Mouse (Mus musculus): ENCODE data around the gene Cadps2. TPM values are rescaled to one million over a fixed set of nuclear protein-coding genes. Genes with fewer than 3 reads are reported as not detected.

The Cadps2 gene
- polyA plus RNA-seq, 1 experiment from 2014 or later = 7.4 TPM

- Histone ChIP-seq H3K27me3 (ENCODE audit: control insufficient read depth, insufficient read depth, low read depth, low read length) (peaks cover 5% of the 10 kb centered on the region), H3K9me3 (ENCODE audit: control insufficient read depth, low read length) (no peaks in the 10 kb centered on the region), H3K4me3 (ENCODE audit: low read length) (peak overlapping the region; percentile 78), H3K4me2 (ENCODE audit: low read depth, low read length) (peak overlapping the region; percentile 66), H3K9ac (ENCODE audit: low read length) (peak overlapping the region; percentile 81), H3K36me3 (ENCODE audit: control insufficient read depth, insufficient read depth, low read length) (no peaks in the 10 kb centered on the region), H3K27ac (ENCODE audit: low read length) (peak overlapping the region; percentile 78; the same call in 1 of the 2 replicates), H3K4me1 (replicated peaks; ENCODE audit: control insufficient read depth, insufficient read depth, low read length) (peaks cover 9% of the 10 kb centered on the region)
- WGBS = 2% methylated on average over 15 of the region's 15 CpGs
- ATAC-seq (ENCODE audit: low read depth) = peak; percentile 56; the same call in 1 of the 2 replicates
Measured at GRCm38 (mm10) chr6:23840001-23840400, 780 bp upstream of the Cadps2 start.

- peak overlapping the region; percentile 81 for H3K9ac ChIP-seq (ENCODE audit: low read length)
- H3K27ac ChIP-seq (ENCODE audit: low read length) = peak overlapping the region; percentile 78
- peaks cover 9% of the 10 kb centered on the region for H3K4me1 ChIP-seq (replicated peaks; ENCODE audit: control insufficient read depth, insufficient read depth, low read length)
- under 1% methylated on average over 26 of the region's 35 CpGs for WGBS
- no peaks in the 10 kb centered on the region for H3K36me3 ChIP-seq (ENCODE audit: control insufficient read depth, insufficient read depth, low read length)
- ATAC-seq (ENCODE audit: low read depth) = no peak
- no peaks in the 10 kb centered on the region for H3K9me3 ChIP-seq (ENCODE audit: control insufficient read depth, low read length)
- peaks cover 5% of the 10 kb centered on the region for H3K27me3 ChIP-seq (ENCODE audit: control insufficient read depth, insufficient read depth, low read depth, low read length)
- H3K4me2 ChIP-seq (ENCODE audit: low read depth, low read length) = peak overlapping the region; percentile 66
- H3K4me3 ChIP-seq (ENCODE audit: low read length) = peak overlapping the region; percentile 78
Measured at GRCm38 (mm10) chr6:23838401-23839008, 716 bp downstream of the Cadps2 start.

- H3K4me1 ChIP-seq (replicated peaks; ENCODE audit: control insufficient read depth, insufficient read depth, low read length) = peaks cover 9% of the 10 kb centered on the region
- H3K27me3 ChIP-seq (ENCODE audit: control insufficient read depth, insufficient read depth, low read depth, low read length) = peaks cover 5% of the 10 kb centered on the region
- H3K36me3 ChIP-seq (ENCODE audit: control insufficient read depth, insufficient read depth, low read length) = no peaks in the 10 kb centered on the region
- no peaks in the 10 kb centered on the region for H3K9me3 ChIP-seq (ENCODE audit: control insufficient read depth, low read length)
- 88% methylated on average over 7 of the region's 7 CpGs for WGBS
- H3K9ac ChIP-seq (ENCODE audit: low read length) = no peak overlapping the region
- no peak for ATAC-seq (ENCODE audit: low read depth)
- H3K4me3 ChIP-seq (ENCODE audit: low read length) = no peak overlapping the region; the same call in 1 of the 2 replicates
- H3K27ac ChIP-seq (ENCODE audit: low read length) = no peak overlapping the region
- peak overlapping the region; percentile 66 for H3K4me2 ChIP-seq (ENCODE audit: low read depth, low read length)
Measured at GRCm38 (mm10) chr6:23837631-23838030, 1.6 kb downstream of the Cadps2 start.

- Histone ChIP-seq H3K36me3 (ENCODE audit: control insufficient read depth, insufficient read depth, low read length) (no peaks in the 10 kb centered on the region), H3K27me3 (ENCODE audit: control insufficient read depth, insufficient read depth, low read depth, low read length) (peaks cover 5% of the 10 kb centered on the region), H3K4me2 (ENCODE audit: low read depth, low read length) (peak overlapping the region; percentile 43), H3K4me3 (ENCODE audit: low read length) (no peak overlapping the region; the same call in 1 of the 2 replicates), H3K9ac (ENCODE audit: low read length) (no peak overlapping the region), H3K27ac (ENCODE audit: low read length) (no peak overlapping the region), H3K4me1 (replicated peaks; ENCODE audit: control insufficient read depth, insufficient read depth, low read length) (peaks cover 9% of the 10 kb centered on the region), H3K9me3 (ENCODE audit: control insufficient read depth, low read length) (no peaks in the 10 kb centered on the region)
- ATAC-seq (ENCODE audit: low read depth) = no peak
- 65% methylated on average over 5 of the region's 5 CpGs for WGBS
Measured at GRCm38 (mm10) chr6:23837127-23837526, 2.1 kb downstream of the Cadps2 start.

- Histone ChIP-seq H3K4me3 (ENCODE audit: low read length) (no peak overlapping the region), H3K9me3 (ENCODE audit: control insufficient read depth, low read length) (no peaks in the 10 kb centered on the region), H3K4me1 (replicated peaks; ENCODE audit: control insufficient read depth, insufficient read depth, low read length) (peaks cover 9% of the 10 kb centered on the region), H3K36me3 (ENCODE audit: control insufficient read depth, insufficient read depth, low read length) (no peaks in the 10 kb centered on the region), H3K27me3 (ENCODE audit: control insufficient read depth, insufficient read depth, low read depth, low read length) (peaks cover 5% of the 10 kb centered on the region), H3K9ac (ENCODE audit: low read length) (no peak overlapping the region), H3K27ac (ENCODE audit: low read length) (no peak overlapping the region), H3K4me2 (ENCODE audit: low read depth, low read length) (no peak overlapping the region; the same call in 1 of the 2 replicates)
- ATAC-seq (ENCODE audit: low read depth) = no peak
- WGBS = 14% methylated on average over 2 of the region's 2 CpGs
Measured at GRCm38 (mm10) chr6:23836694-23837093, 2.5 kb downstream of the Cadps2 start.

- Histone ChIP-seq H3K9me3 (ENCODE audit: control insufficient read depth, low read length) (no peaks in the 10 kb centered on the region), H3K4me1 (replicated peaks; ENCODE audit: control insufficient read depth, insufficient read depth, low read length) (peaks cover 9% of the 10 kb centered on the region), H3K9ac (ENCODE audit: low read length) (no peak overlapping the region), H3K27ac (ENCODE audit: low read length) (no peak overlapping the region), H3K27me3 (ENCODE audit: control insufficient read depth, insufficient read depth, low read depth, low read length) (peaks cover 5% of the 10 kb centered on the region), H3K4me3 (ENCODE audit: low read length) (no peak overlapping the region), H3K36me3 (ENCODE audit: control insufficient read depth, insufficient read depth, low read length) (no peaks in the 10 kb centered on the region), H3K4me2 (ENCODE audit: low read depth, low read length) (no peak overlapping the region)
- no peak for ATAC-seq (ENCODE audit: low read depth)
- 81% methylated on average over 4 of the region's 4 CpGs for WGBS
Measured at GRCm38 (mm10) chr6:23835552-23835951, 3.7 kb downstream of the Cadps2 start.

GRCm38 (mm10) chr6:23830741-23831140, 8.5 kb downstream of the Cadps2 start:
- no peak overlapping the region for H3K4me2 ChIP-seq (ENCODE audit: low read depth, low read length)
- H3K36me3 ChIP-seq (ENCODE audit: control insufficient read depth, insufficient read depth, low read length) = no peaks in the 10 kb centered on the region
- WGBS = 63% methylated on average over 3 of the region's 3 CpGs
- no peak for ATAC-seq (ENCODE audit: low read depth)
- H3K4me3 ChIP-seq (ENCODE audit: low read length) = no peak overlapping the region
- H3K9ac ChIP-seq (ENCODE audit: low read length) = no peak overlapping the region
- H3K27me3 ChIP-seq (ENCODE audit: control insufficient read depth, insufficient read depth, low read depth, low read length) = no peaks in the 10 kb centered on the region
- no peaks in the 10 kb centered on the region for H3K9me3 ChIP-seq (ENCODE audit: control insufficient read depth, low read length)
- H3K4me1 ChIP-seq (replicated peaks; ENCODE audit: control insufficient read depth, insufficient read depth, low read length) = no peaks in the 10 kb centered on the region
- no peak overlapping the region for H3K27ac ChIP-seq (ENCODE audit: low read length)

- Histone ChIP-seq H3K36me3 (ENCODE audit: control insufficient read depth, insufficient read depth, low read length) (no peaks in the 10 kb centered on the region), H3K4me2 (ENCODE audit: low read depth, low read length) (no peak overlapping the region), H3K9me3 (ENCODE audit: control insufficient read depth, low read length) (no peaks in the 10 kb centered on the region), H3K9ac (ENCODE audit: low read length) (no peak overlapping the region), H3K4me3 (ENCODE audit: low read length) (no peak overlapping the region), H3K4me1 (replicated peaks; ENCODE audit: control insufficient read depth, insufficient read depth, low read length) (no peaks in the 10 kb centered on the region), H3K27me3 (ENCODE audit: control insufficient read depth, insufficient read depth, low read depth, low read length) (no peaks in the 10 kb centered on the region), H3K27ac (ENCODE audit: low read length) (no peak overlapping the region)
- 92% methylated on average over 2 of the region's 2 CpGs for WGBS
- ATAC-seq (ENCODE audit: low read depth) = no peak
Measured at GRCm38 (mm10) chr6:23829338-23829737, 9.9 kb downstream of the Cadps2 start.

GRCm38 (mm10) chr6:23821819-23822218, 17.4 kb downstream of the Cadps2 start:
- no peak for ATAC-seq (ENCODE audit: low read depth)
- 79% methylated on average over 5 of the region's 5 CpGs for WGBS
- Histone ChIP-seq H3K27me3 (ENCODE audit: control insufficient read depth, insufficient read depth, low read depth, low read length) (no peaks in the 10 kb centered on the region), H3K27ac (ENCODE audit: low read length) (no peak overlapping the region), H3K9ac (ENCODE audit: low read length) (no peak overlapping the region), H3K36me3 (ENCODE audit: control insufficient read depth, insufficient read depth, low read length) (no peaks in the 10 kb centered on the region), H3K4me1 (replicated peaks; ENCODE audit: control insufficient read depth, insufficient read depth, low read length) (no peaks in the 10 kb centered on the region), H3K4me3 (ENCODE audit: low read length) (no peak overlapping the region), H3K9me3 (ENCODE audit: control insufficient read depth, low read length) (no peaks in the 10 kb centered on the region), H3K4me2 (ENCODE audit: low read depth, low read length) (no peak overlapping the region)

All from lung, embryonic 16.5 days (tissue).